Mouse (Mus musculus) hindbrain, embryonic 14.5 days (tissue): ENCODE data around the gene Cask. TPM values are rescaled to one million over a fixed set of nuclear protein-coding genes. Genes with fewer than 3 reads are reported as not detected.

ENCODE experiments used
- ATAC-seq: fragments of 200-750 bp; cut with Nextera tagmentation; 2 replicates; pipeline ENCODE4 v1.8.0; 2017; ENCODE audit warnings: moderate number of reproducible peaks, mild to moderate bottlenecking, moderate TSS enrichment, moderate library complexity; ENCODE audit not compliant: low FRiP score
- DNase-seq: peaks from one replicate; pipeline ENCODE4 v3.0.0-alpha.2; 2015; ENCODE audit warnings: low spot score
- H3K27ac ChIP-seq: fragments of 300-500 bp; sonication (generic); 2 replicates; pipeline ENCODE4 v1.5.1; 2014; ENCODE audit warnings: mild to moderate bottlenecking, moderate library complexity
- H3K27me3 ChIP-seq: fragments of 300-500 bp; sonication (generic); 2 replicates; pipeline ENCODE4 v1.6.1; 2014; ENCODE audit warnings: mild to moderate bottlenecking, low read length, mixed read lengths; ENCODE audit not compliant: control insufficient read depth, insufficient read depth
- H3K36me3 ChIP-seq: fragments of 300-500 bp; sonication (generic); replicated peaks from 2 replicates; pipeline ENCODE4 v1.6.1; 2014; ENCODE audit not compliant: control insufficient read depth, insufficient read depth
- H3K4me1 ChIP-seq: fragments of 300-500 bp; sonication (generic); replicated peaks from 2 replicates; pipeline ENCODE4 v1.6.1; 2014; ENCODE audit warnings: antibody characterized with exemption, low read length, mixed read lengths; ENCODE audit not compliant: control insufficient read depth, insufficient read depth
- H3K4me2 ChIP-seq: fragments of 300-500 bp; sonication (generic); replicated peaks from 2 replicates; pipeline ENCODE4 v1.6.1; 2014; ENCODE audit warnings: mild to moderate bottlenecking, moderate library complexity
- H3K4me3 ChIP-seq: fragments of 300-500 bp; sonication (generic); replicated peaks from 2 replicates; pipeline ENCODE4 v1.5.1; 2014; ENCODE audit warnings: mild to moderate bottlenecking, low read length
- H3K9ac ChIP-seq: fragments of 300-500 bp; sonication (generic); 2 replicates; pipeline ENCODE4 v1.6.1; 2014
- H3K9me3 ChIP-seq: fragments of 300-500 bp; sonication (generic); 2 replicates; pipeline ENCODE4 v1.6.1; 2016; ENCODE audit warnings: low read length; ENCODE audit not compliant: control insufficient read depth
- WGBS: fragments of 180-500 bp; shearing (Covaris S2); extraction: QIAGEN DNeasy Blood & Tissue Kit; methylation state at CpG from one replicate; pipeline ENCODE4 v1.1.7; 2014; 5-methylcytosine and 5-hydroxymethylcytosine counted together
- polyA plus RNA-seq: library from polyadenylated mRNA; unstranded; fragments of >200 nt; fragmentation: Nextera tagmentation; extraction: Ambion mirVana; gene quantifications from 2 replicates; pipeline ENCODE4 v1.2.1, GENCODE M21; 2014

The Cask gene
- polyA plus RNA-seq, result 58.7 and 61.7 TPM in 2 replicates

GRCm38 (mm10) chrX:13851285-13851684, at the start of gene Cask:
TSS of gene Cask (minus strand) at chrX:13851367.
- no peak for ATAC-seq
- no peaks in the 10 kb centered on the region for H3K36me3 ChIP-seq
- no peak within 1 kb of the TSS for H3K4me3 ChIP-seq
- 70% methylated on average over 4 of the region's 4 CpGs for WGBS
- H3K27me3 ChIP-seq, result no peaks in the 10 kb centered on the region
- no peaks in the 10 kb centered on the region for H3K9me3 ChIP-seq
- no peak within 1 kb of the TSS for H3K4me2 ChIP-seq
- H3K4me1 ChIP-seq, result no peaks in the 10 kb centered on the region
- no peak for DNase-seq
- H3K27ac ChIP-seq, result no peak within 1 kb of the TSS
- no peak within 1 kb of the TSS for H3K9ac ChIP-seq

GRCm38 (mm10) chrX:13889976-13890375, 38.8 kb upstream of the Cask start:
- no peak overlapping the region for H3K4me2 ChIP-seq
- no peak overlapping the region for H3K27ac ChIP-seq
- no peaks in the 10 kb centered on the region for H3K4me1 ChIP-seq
- no peaks in the 10 kb centered on the region for H3K9me3 ChIP-seq
- no peak overlapping the region for H3K4me3 ChIP-seq
- DNase-seq, result no peak
- H3K36me3 ChIP-seq, result no peaks in the 10 kb centered on the region
- no peak overlapping the region for H3K9ac ChIP-seq
- WGBS, result 83% methylated on average over 2 of the region's 2 CpGs
- ATAC-seq, result no peak
- no peaks in the 10 kb centered on the region for H3K27me3 ChIP-seq

GRCm38 (mm10) chrX:13884348-13884747, 33.2 kb upstream of the Cask start:
- no peak overlapping the region for H3K9ac ChIP-seq
- H3K4me3 ChIP-seq, result no peak overlapping the region
- H3K36me3 ChIP-seq, result no peaks in the 10 kb centered on the region
- no peak for ATAC-seq
- H3K27me3 ChIP-seq, result no peaks in the 10 kb centered on the region
- 92% methylated on average over 1 of the region's 1 CpGs for WGBS
- no peak overlapping the region for H3K27ac ChIP-seq
- H3K4me2 ChIP-seq, result no peak overlapping the region
- no peaks in the 10 kb centered on the region for H3K9me3 ChIP-seq
- DNase-seq, result no peak
- H3K4me1 ChIP-seq, result no peaks in the 10 kb centered on the region

- Histone ChIP-seq H3K9ac (no peak overlapping the region), H3K27me3 (no peaks in the 10 kb centered on the region), H3K4me2 (no peak overlapping the region), H3K27ac (no peak overlapping the region), H3K36me3 (no peaks in the 10 kb centered on the region), H3K9me3 (no peaks in the 10 kb centered on the region), H3K4me3 (no peak overlapping the region), H3K4me1 (no peaks in the 10 kb centered on the region)
- no peak for DNase-seq
- WGBS, result 23% methylated on average over 6 of the region's 6 CpGs
- ATAC-seq, result no peak
These were observed 30.8 kb upstream of the Cask start for GRCm38 (mm10) chrX:13881969-13882368.

GRCm38 (mm10) chrX:13860145-13860544, 9.0 kb upstream of the Cask start:
- Histone ChIP-seq H3K4me1 (no peaks in the 10 kb centered on the region), H3K27me3 (no peaks in the 10 kb centered on the region), H3K36me3 (no peaks in the 10 kb centered on the region), H3K9ac (no peak overlapping the region), H3K4me2 (no peak overlapping the region), H3K4me3 (no peak overlapping the region), H3K27ac (no peak overlapping the region), H3K9me3 (no peaks in the 10 kb centered on the region)
- no peak for ATAC-seq
- no peak for DNase-seq
- 89% methylated on average over 4 of the region's 4 CpGs for WGBS

GRCm38 (mm10) chrX:13859051-13859450, 7.9 kb upstream of the Cask start:
- ATAC-seq (no peak), DNase-seq (no peak)
- 87% methylated on average over 8 of the region's 9 CpGs for WGBS
- Histone ChIP-seq H3K27ac (no peak overlapping the region), H3K4me3 (no peak overlapping the region), H3K4me1 (no peaks in the 10 kb centered on the region), H3K9ac (no peak overlapping the region), H3K4me2 (no peak overlapping the region), H3K27me3 (no peaks in the 10 kb centered on the region), H3K36me3 (no peaks in the 10 kb centered on the region), H3K9me3 (no peaks in the 10 kb centered on the region)

GRCm38 (mm10) chrX:13848473-13848872, 2.7 kb downstream of the Cask start:
- H3K4me2 ChIP-seq, result no peak overlapping the region
- H3K4me3 ChIP-seq, result no peak overlapping the region
- DNase-seq (no peak), ATAC-seq (no peak)
- no peak overlapping the region for H3K27ac ChIP-seq
- H3K27me3 ChIP-seq, result no peaks in the 10 kb centered on the region
- H3K9ac ChIP-seq, result no peak overlapping the region
- no peaks in the 10 kb centered on the region for H3K36me3 ChIP-seq
- H3K4me1 ChIP-seq, result no peaks in the 10 kb centered on the region; the same call in 1 of the 2 replicates
- no peaks in the 10 kb centered on the region for H3K9me3 ChIP-seq
- WGBS, result 88% methylated on average over 1 of the region's 1 CpGs

- H3K9me3 ChIP-seq, result no peaks in the 10 kb centered on the region
- H3K4me1 ChIP-seq, result peaks cover 5% of the 10 kb centered on the region; the same call in 1 of the 2 replicates
- DNase-seq (peak; percentile 63), ATAC-seq (peak; percentile 44; the same call in 1 of the 2 replicates)
- H3K4me2 ChIP-seq, result peak overlapping the region; percentile 59
- H3K9ac ChIP-seq, result peak overlapping the region; percentile 56
- peak overlapping the region; percentile 96 for H3K27ac ChIP-seq
- no peaks in the 10 kb centered on the region for H3K36me3 ChIP-seq
- H3K4me3 ChIP-seq, result peak overlapping the region; percentile 63
- WGBS, result 18% methylated on average over 7 of the region's 7 CpGs
- H3K27me3 ChIP-seq, result no peaks in the 10 kb centered on the region
These were observed 3.7 kb downstream of the Cask start for GRCm38 (mm10) chrX:13847502-13847851.

- 23% methylated on average over 19 of the region's 59 CpGs for WGBS
- H3K9me3 ChIP-seq, result no peaks in the 10 kb centered on the region
- peaks cover 5% of the 10 kb centered on the region; the same call in 1 of the 2 replicates for H3K4me1 ChIP-seq
- H3K9ac ChIP-seq, result peak overlapping the region; percentile 85
- H3K4me3 ChIP-seq, result peak overlapping the region; percentile 63
- peak overlapping the region; percentile 59 for H3K4me2 ChIP-seq
- ATAC-seq (peak; percentile 96), DNase-seq (peak; percentile 87)
- H3K27ac ChIP-seq, result peak overlapping the region; percentile 96
- H3K36me3 ChIP-seq, result no peaks in the 10 kb centered on the region
- no peaks in the 10 kb centered on the region for H3K27me3 ChIP-seq
These were observed 4.3 kb downstream of the Cask start for GRCm38 (mm10) chrX:13846653-13847501.
